26 mouse cellular contexts compared by ENCODE assay signal in the genomic region with DNA sequence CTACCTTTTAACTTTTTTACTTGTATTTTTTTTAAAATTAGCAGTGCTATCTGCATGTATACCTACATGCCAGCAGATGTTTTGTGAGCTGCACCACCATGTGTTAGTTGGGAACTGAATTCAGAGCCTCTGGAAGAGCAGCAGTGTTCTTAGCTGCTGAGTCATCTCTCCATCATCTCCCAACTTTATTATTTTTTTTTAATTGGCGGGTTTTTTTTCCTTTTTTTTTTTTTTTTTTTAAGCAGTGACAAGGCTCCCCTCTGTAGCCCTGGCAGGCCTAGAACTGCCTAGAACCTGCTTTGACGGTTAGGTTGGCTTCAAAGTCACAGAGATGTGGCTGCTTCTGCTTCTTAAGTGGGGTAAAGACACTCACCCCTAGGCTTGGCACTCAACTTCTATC. TPM values are rescaled to one million over a fixed set of nuclear protein-coding genes. Genes with fewer than 3 reads are reported as not detected.
"Had no signal": no experiment of that assay in that cellular context is flagged by ENCODE, and none has a peak within 500 bp of the region (broad histone marks: within the 10 kb centered on the region; RNA-seq: fewer than 3 reads in every experiment).

No protein-coding gene starts in this region.

- H3K4me3 ChIP-seq: heart, adult 2 months; heart, embryonic 13.5 days; heart, embryonic 15.5 days; hindbrain, embryonic 13.5 days; hindbrain, embryonic 15.5 days; kidney, embryonic 15.5 days; layer of hippocampus, adult 2 months; limb, embryonic 13.5 days; limb, embryonic 15.5 days had no signal

- DNase-seq: gastrocnemius, postnatal 14 days; gastrocnemius, postnatal 36 days; heart, adult 11 months; heart, adult 2 months; heart, postnatal 14 days; heart, postnatal 36 days; kidney, adult 11 months; kidney, adult 2 months; kidney, adult 9 months; kidney, postnatal 25 days; kidney, postnatal 4 days; layer of hippocampus, postnatal 36 days; left cerebral cortex, postnatal 4 days had no signal

- ATAC-seq: hindbrain, postnatal 0 days; intestine, embryonic 16.5 days had no signal

- H3K9ac ChIP-seq: heart, embryonic 13.5 days; heart, embryonic 15.5 days; hindbrain, embryonic 15.5 days; kidney, embryonic 15.5 days; limb, embryonic 13.5 days; limb, embryonic 15.5 days had no signal

- H3K9me3 ChIP-seq: heart, embryonic 13.5 days; heart, embryonic 15.5 days; hindbrain, embryonic 13.5 days; hindbrain, embryonic 15.5 days; kidney, embryonic 15.5 days; limb, embryonic 13.5 days; limb, embryonic 15.5 days had no signal

- H3K36me3 ChIP-seq: hindbrain, embryonic 15.5 days had no signal

- H3K27me3 ChIP-seq: heart, embryonic 13.5 days; heart, embryonic 15.5 days; hindbrain, embryonic 13.5 days; hindbrain, embryonic 15.5 days; kidney, embryonic 15.5 days; limb, embryonic 13.5 days; limb, embryonic 15.5 days had no signal

- H3K27ac ChIP-seq: heart, adult 2 months; heart, embryonic 13.5 days; heart, embryonic 15.5 days; hindbrain, embryonic 13.5 days; hindbrain, embryonic 15.5 days; hindbrain, postnatal 0 days; kidney, embryonic 15.5 days; kidney, postnatal 0 days; layer of hippocampus, adult 2 months; limb, embryonic 13.5 days; limb, embryonic 15.5 days had no signal

- H3K4me2 ChIP-seq: heart, embryonic 11.5 days; heart, embryonic 13.5 days; heart, embryonic 15.5 days; hindbrain, embryonic 13.5 days; hindbrain, embryonic 15.5 days; kidney, embryonic 15.5 days; limb, embryonic 13.5 days; limb, embryonic 15.5 days had no signal

RNA-seq across cellular contexts. Expression of a gene that starts 15.9 kb away (rescaled TPM):
- polyA plus RNA-seq: heart, embryonic 11.5 days; heart, embryonic 13.5 days; heart, embryonic 15.5 days; hindbrain, embryonic 13.5 days; hindbrain, embryonic 15.5 days; limb, embryonic 11.5 days; limb, embryonic 13.5 days had no signal

RNA-seq across cellular contexts. Expression of a gene that starts 19.3 kb away (rescaled TPM):
- polyA plus RNA-seq: heart, adult 2 months had no signal
